Mouse (Mus musculus) layer of hippocampus, postnatal 10 days (tissue): ENCODE measurements around the gene Myo1d. TPM values are rescaled to one million over a fixed set of nuclear protein-coding genes. Genes with fewer than 3 reads are reported as not detected.
"Not testable (repeated sequence)": the region's sequence is repeated elsewhere in the genome, so short reads cannot be mapped to it uniquely, and the experiment has no call there.

Experiments
- DNase-seq, 2 experiments: peaks; one replicate each; pipeline ENCODE4 v3.0.0; 2021; ENCODE audit warnings: low spot score in 2 of 2
- total RNA-seq, 2 experiments: library from RNA; stranded (reverse); gene quantifications; 2 replicates each; pipeline ENCODE4 v1.2.3; 2021

Gene Myo1d
- total RNA-seq, 2 experiments from 2014 or later: 2.6 to 3.0 TPM

DNA sequence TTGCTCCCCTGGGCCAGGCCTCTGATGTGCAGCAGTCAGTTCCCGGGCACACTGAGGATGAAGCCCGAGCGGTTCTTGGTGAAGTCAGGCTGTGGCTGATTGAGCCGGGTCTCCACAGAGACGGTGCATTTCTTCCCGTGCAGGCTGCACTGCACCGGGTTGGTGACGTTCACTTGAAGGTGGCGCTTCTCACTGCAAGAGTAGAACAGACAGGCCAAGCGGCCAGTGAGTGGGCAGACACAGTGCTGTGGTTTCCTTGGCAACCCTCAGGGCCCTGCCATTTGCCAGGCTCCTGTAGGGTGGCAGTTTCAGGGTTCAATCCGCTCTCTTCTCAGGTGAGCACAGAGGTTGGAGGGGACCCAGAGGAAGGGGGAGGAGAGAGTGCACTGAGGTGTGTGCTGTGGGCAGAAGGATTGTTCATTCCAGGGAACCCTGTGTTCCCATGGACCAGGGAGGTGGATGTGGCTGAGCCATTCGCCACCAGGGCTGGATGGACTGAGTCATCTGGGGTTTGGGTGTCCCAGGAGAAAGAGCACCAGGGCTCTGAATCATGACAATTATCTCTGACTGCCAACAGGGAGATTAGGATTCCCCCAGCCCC, 295.5 kb downstream of the Myo1d start:
- peak; percentile 71 to 75 for DNase-seq

DNA sequence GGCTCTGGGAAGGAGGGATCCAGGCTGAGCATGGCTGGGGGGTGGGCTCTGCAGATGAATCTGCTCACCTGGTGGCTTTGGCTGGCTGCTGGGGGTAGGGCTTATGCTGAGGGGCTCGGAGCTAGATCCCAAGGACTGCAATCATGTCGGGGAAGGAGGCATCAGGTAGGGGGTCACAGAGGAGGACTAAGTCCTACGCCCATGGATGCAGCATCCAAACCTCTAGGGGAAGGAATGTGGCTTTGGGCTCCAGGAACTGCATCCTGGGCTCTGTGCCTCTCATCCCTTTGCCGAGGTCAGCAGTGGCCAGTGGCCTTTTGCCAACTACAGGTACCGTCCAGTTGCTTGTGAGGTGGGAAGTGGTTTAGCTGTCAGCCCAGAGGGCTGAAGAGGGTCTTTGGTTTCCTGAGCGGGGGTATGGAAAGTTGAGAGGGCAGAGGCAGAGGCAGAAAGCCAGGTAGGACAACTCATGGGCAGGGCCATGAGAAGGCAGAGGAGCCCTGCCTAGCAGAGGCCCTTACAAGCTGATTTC, 296.2 kb downstream of the Myo1d start:
- peak in 1 of 2 experiments; percentile 39 for DNase-seq

DNA sequence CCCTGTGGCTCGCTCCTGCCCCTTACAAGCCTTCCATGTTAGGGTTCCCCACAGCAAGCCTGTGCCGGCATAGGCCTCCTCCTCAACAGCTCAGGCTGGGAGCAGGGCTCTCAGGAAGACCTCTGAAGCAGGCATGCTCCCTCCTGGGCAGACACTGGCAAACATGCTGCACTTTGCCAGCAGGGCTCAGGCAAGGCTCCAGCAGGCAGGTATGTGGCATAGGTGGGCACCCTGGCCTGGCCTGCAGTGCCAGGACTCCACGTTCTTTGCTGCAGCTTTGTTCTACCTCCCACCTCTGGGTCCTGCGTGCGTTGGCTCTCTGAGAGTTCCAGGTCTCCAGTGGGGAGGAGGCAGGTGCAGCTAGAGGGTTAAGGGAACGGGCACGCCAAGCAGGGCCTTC, 296.9 kb downstream of the Myo1d start:
- DNase-seq: peak in 1 of 2 experiments; percentile 46

DNA sequence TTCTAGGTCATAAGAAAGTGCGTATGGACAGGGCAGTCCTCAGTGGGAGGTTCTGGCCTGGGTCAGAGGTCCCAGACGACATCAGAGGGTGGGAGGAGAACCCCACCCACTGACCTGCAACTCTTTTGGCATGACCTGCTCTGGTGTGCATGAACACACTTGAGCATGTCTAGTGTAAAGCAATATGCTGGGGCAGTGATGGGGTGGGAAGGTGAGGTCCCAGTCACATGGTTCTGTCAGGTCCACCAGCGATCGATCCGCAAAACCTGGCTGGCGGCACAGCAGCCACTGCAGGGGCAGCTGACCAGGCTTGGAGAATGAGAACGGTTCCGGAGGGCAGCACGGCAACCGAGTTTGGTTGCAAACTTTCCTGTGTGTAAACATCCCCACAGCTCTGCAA, 297.5 kb downstream of the Myo1d start:
- DNase-seq: peak in 1 of 2 experiments; percentile 31

DNA sequence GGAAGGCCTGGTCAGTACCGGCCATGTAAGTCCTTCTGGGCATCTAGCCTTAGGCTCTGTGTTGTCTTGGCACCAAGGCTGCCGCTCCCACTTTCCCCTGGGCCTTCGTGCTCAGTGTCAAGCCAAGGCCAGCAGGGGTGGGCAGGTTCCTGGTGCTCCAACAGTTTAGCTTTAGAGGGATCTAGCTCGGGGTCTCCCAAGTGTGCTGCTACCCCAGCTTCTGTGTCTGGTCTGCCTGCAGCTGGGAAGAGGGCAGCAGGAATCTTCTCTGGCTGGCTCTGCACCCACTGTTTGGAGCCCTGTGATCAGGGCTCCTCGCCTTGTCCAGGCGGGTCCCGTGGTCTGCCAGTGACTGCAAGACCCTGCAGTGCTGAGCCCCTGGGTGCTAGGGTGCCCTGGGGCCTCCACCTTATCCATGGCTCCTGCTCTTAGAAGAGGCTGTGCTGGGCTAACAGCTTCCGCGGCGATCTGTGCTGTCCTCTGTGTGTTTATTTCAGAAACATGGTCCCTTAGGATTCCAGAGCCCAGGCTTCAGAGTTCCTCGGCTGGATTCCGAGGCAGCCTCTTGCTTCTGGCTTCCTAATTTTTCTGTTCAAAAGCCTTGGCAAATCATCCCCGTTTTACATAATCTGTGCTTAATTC, 298.3 kb downstream of the Myo1d start:
- peak in 1 of 2 experiments; percentile 22 for DNase-seq

DNA sequence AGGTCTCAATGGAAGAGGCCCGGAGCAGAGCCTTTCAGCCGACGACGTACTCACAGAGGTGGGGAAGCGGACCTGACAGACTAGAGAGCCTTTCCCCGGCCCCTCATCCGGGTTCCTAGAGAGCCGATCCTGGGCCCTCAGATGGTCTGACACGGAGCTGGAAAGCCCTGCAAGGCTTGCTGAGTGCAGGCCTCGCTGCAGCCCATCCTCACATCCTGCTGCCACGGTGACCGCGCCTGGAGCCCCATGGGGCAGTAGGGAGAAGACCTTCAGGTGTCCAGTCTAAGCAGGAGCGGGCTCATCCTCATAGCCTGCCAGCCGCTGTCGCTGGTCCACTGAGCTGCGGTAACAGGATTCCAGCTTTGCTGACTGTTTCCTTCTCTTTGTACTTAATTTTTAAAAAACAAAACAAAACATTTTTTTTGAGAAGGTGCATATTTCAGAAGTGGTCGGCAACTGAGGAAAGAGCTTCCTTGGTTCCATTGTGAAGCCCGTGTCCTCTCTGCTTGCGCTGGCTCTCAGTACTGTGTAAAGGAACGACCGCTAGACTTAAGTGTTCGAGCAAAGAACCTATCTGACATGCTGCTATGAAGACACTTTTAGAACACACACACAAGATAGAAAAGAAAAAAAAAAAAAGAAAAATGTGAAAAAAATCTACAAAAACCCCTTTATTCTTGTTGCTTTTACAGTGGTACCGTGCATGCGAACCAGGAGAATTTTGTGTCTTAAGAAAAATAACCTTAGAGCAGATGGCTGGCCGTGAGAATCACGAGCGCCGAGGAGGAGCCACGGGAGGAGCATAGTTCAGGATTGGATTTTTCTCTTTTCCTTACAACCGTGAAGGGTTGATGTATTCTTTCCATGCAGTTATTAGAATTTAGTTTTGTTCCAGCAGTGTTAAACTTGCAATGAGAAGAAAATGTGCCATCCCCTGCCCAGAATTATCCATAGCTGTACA, 299.6 kb downstream of the Myo1d start:
- DNase-seq: peak; percentile 32 to 48

DNA sequence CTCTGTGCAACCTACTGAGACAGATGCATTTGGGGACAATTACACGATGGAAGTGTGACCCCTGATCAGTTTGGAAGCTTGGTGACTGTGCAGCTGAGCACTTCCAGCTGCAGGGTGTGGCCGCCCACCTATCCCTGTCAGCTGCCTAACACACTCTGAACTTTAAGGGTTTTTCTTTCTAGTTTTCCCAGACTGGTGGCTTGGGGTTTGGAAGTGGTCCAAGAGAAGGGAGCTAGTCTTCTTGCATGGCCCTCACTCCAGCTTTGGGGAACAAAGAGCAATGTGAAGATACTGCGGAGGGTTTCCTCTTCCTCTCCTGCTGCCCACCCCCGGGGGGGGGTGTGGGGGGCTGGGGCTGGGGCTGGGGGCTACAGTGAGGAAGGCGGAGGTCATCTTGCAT, 300.4 kb downstream of the Myo1d start:
- peak in 1 of 2 experiments; percentile 52 for DNase-seq

DNA sequence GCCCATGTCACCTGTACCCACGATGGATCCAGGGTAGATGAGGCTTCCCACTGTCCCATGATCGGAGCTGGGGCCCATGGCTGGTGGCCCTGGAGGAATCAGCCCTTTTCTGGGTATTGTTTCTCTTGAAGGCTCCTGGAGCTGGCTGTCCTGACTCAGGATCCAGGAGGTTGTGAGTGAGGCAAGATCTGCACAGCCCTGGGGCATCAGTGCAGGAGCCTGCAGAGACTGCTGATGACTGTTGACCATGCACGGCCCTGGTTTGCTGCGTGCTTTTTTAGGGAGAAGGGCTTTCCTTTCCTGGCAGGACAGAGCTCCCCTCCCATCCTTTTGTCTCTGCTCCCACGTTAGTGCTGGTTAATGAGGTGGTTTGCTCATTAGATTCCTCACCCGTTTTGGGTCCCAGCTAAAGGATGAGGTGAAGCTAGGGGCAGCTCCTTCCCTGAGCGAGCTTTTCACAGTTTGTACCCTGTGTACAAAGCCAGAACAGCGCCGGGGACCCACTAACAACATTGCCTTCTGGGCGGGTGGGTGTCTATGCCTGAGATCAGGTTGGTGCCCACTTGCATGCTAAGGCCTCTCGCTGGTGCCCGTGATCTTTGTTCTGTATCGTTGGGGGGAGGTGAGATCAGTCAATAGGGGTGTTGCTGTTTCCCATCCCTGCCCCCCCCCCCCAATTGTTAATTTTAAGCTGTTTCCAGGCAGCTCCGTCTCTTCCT, 301.0 kb downstream of the Myo1d start:
- no peak for DNase-seq

DNA sequence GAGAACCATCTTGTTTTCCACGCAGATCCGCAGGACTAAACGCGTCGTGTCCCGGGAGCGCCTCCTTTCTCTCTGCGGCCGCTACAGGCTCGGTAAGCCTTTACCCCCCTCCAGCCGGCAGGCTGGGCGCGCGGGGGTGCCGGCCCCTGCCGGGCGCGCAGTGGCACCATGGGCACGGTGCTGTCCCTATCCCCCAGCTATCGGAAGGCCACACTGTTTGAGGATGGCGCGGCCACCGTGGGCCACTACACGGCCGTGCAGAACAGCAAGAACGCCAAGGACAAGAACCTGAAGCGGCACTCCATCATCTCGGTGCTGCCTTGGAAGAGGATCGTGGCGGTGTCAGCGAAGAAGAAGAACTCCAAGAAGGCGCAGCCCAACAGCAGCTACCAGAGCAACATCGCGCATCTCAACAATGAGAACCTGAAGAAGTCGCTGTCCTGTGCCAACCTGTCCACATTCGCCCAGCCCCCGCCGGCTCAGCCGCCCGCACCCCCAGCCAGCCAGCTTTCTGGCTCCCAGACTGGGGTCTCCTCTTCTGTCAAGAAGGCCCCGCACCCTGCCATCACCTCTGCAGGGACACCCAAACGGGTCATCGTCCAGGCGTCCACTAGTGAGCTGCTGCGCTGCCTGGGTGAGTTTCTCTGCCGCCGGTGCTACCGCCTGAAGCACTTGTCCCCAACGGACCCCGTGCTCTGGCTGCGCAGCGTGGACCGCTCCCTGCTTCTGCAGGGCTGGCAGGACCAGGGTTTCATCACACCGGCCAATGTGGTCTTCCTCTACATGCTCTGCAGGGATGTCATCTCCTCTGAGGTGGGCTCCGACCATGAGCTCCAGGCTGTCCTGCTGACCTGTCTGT, 302.3 kb downstream of the Myo1d start:
- DNase-seq: peak; percentile 47 to 63

DNA sequence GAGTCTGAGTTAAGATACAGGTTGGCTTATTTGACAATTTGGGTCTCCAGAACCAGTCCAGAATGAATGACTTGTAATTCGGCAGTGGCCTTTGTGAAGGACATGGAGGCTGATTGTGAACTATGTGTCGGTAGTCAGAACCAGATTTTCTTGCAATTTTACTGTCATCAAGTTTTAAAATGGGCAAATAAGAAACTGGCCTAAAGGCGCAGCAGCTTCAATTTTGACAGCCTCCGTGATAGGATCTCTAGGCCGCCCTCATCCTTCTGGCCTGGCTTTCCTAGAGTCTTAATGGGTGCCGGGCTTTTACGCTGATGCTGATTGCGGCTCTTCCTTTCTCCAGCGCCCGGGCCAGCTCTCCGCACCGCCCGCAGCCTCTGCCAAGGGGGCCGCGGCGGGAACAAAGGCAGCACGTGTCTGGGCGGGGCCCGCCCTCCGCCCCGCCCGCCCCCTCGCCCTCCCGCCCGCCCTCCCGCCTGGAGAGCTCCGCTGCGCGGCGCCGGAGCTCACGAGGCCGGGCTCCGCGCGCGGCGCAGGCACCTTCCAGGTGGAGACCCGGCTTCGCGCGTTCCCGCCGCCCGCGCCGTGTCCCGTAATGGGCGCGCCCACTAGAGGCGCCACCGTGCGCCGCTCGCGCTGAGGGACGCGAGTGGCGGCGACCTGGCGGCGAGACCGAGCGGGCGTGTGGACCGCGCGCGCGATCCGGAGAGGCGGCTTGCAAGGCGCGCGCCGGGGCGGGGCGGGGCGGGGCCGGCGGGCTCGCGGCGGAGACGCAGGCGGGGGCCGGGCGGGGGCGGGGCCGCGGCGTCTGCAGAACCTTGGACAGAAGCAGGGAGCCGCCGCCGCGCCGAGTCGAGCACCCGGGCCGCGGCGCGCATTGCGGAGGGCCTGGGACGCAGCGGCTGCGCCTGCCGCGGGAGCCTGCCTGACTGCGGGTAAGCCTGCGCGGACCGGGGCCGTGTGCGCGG, 303.3 kb downstream of the Myo1d start, which contains the start of gene Cdk5r1:
Gene Cdk5r1 (plus strand): TSS at position 802 of the 968 bp plus-strand sequence.
- DNase-seq: peak; percentile 89 to 96

DNA sequence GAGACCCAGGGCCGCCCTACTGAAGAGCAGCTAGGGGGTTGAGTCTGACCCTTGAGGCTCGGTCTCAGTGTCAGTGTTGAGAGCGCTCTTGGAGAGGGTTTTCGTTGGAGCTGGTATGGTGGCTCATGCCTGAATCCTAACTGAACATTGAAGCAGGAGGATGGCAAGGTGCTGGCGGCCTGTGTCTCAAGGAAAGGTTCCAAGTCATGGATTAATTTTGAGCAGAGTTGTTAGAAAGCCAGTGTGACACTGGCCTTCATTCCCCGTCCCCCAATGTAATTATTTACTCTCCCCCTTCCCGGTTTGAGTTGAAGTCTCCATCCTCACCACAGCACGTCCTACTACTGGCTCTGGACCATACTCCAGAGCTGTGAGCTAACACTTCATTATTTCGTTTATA, 304.3 kb downstream of the Myo1d start:
- no peak for DNase-seq

DNA sequence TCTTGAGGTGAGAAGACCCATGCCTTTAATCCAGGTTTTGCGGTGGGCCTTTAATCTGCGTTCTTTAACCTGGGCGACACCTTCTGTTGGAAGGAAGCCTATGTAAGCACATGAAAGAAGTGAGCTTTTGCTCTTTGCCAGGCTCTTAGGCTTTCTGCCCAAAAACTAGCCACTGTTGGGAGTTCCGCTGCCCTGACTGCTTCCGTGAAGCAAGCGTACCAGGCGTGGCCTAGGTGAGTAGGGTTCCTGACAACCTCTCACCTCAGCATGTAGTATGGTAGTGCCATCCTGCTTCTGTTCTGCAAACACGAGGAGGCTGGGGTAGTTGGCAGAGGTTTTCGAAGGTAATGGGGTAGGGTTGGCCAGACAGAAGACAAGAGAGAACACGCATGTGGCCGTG, 305.0 kb downstream of the Myo1d start:
- no peak for DNase-seq

DNA sequence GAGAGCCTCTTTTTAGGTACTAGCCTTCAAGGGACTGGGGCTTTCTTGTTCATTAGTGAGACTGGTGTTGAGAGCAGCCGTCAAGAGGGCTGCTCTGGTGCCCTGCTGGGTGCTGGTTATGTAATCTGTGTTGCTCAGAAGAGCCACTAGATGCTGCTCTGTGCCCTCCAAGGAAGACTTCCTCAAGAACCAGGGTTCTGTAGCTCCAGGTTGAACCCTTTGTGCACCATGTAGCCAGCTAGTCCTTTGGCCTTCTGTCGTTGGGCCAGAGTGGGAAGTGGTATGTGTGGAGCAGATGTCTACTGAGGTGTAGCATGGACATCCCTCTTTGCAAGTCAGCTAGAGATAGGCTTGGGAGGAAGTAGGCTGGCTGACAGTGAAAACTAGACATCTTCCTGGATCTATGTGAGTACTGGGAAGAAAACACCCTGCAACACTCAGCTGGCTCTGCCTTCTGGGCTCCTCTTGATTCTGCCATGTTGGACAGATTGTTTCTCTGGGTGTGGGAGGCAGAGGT, 305.6 kb downstream of the Myo1d start:
- peak; percentile 31 to 51 for DNase-seq

DNA sequence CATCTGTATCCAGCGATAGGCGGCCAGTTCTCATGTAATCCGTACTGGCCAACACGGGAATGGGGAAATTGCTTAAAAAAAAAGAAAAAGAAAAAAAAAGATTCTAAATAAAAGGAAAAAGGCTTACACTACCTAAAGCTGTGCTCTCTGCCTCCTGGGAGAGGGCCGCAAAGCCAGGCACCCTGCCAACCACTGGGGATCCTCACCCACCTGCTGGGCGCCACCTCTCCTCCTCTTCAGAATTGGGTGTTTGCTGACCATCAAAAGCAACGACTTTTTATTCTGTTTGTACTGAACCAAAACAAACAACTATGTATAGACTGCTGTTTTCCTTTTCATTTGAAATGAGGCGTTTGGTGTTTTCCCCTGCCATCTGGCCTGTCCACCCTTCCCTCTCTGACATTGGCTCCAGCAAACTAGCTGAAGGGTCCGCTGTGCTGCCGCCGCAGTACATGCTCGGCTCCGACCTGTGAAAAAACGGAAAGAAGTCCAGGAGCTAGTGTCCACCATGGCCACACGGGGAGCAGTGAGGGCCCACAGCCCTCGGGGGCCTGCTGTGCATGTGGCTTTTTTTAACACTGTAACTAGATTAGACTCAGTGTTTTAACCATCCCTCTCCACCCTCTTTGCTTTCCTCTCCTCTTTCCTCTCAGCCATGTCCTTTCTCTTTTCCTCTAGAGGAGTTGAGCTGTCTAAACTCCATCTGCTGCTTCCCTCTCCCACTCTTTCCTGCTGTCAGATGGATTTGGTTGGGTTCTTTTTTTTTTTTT, 307.8 kb downstream of the Myo1d start:
- peak; percentile 22 to 41 for DNase-seq

DNA sequence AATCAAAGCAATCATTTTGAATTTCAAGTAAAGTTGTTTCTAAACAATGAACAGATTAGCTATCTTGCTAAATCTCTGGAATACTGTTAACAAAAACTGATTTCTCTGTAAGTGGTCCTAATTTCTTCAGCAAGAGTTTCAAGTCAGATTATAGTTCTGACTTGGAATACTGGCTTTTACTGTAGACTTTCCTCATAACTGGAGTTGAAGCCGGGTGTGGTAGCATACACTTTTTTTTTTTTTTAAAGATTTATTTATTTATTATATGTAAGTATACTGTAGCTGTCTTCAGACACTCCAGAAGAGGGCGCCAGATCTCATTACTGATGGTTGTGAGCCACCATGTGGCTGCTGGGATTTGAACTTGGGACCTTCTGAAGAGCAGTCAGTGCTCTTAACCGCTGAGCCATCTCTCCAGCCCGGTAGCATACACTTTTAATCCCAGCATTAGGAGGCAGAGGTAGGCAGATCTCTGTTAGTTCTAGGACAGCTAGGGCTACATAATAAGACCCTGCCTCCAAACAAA, 316.2 kb downstream of the Myo1d start:
- DNase-seq: not testable (repeated sequence)

DNA sequence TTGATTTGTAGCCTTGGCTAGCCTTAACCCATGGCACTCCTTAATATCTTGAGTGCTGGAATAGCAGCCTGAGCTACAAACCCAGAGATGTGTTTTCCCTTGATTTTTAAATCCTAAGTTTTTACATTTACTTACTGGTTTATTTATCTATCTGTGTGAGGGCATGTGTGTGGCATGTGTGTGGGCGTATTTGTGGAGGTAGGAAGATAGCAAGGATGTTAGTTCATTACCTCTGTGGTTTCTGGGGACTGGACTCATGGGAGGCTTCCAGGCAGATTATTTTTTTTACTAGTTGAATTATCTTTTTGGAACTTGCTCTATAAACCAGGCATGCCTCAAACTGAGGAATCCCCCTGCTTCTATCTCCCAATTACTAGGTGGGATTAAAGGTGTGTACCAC, 326.6 kb downstream of the Myo1d start:
- DNase-seq: no peak

DNA sequence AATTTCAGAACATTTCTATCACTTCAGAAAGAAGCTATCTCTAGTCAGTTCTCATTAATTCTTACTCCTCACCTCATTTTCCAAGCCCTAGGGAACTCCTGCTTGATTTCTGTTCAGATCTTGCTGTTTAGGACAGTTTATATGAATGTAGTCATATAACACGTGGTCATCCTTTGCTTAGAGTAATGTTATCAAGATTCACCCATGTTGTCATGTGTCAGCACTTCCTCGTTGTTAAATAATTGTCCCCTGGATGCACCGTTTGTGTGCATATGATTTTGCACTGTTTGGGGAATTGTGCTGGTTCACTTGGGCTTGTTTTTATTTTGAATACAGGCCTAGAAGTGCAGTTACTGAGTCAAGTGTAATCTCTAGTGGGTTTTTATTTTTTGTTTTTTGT, 327.6 kb downstream of the Myo1d start:
- no peak for DNase-seq
